Mouse (Mus musculus): Measurements from ENCODE around the gene Fam50a. TPM values are rescaled to one million over a fixed set of nuclear protein-coding genes. Genes with fewer than 3 reads are reported as not detected.

The Fam50a gene
- total RNA-seq (2014; rRNA removed), result 16.2 and 16.8 TPM in 2 replicates
- 49.6 and 64.3 TPM in 2 replicates for polyA plus RNA-seq (2015; fragmentation: Nextera tagmentation; extraction: Ambion mirVana)

DNA sequence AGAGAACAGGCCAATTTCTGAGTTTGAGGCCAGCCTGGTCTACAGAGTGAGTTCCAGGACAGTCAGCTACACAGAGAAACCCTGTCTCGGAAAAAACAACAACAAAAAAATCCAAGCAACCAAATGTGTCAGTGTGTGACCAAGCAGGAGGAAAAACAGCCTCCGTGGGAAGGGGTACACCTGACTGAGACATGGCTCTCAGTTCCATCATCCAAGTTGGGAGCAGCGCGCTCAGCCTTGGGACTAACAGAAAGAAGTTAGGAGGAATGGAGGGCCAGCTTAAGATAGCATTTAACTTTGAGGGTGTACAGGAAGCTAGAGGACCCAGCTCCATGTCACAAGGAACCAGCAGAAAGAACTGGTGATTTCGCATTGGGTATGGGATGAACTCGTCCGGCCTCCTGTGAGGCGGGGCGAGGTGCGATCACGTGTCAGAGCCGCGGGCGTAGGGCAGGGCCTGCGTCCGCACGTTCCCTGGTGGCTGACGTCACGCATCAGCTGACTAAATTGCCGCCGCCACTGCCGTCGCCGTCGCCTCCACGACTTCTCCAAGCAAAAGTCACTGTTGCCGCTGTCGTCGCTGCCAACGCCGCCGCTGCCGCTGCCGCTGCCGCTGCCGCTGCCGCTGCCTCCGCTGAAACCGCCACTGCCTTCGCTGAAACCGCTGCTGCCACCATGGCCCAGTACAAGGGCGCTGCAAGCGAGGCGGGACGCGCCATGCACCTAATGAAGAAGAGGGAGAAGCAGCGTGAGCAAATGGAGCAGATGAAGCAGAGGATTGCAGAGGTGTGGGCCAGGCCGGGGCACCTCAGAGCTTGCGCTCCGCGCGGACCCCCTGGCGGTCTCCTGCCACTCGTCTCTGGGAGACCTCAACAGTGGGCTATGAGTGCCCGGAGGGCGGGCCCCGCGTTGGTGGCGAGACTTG is at the start of gene Fam50a:
TSS of gene Fam50a (plus strand) at position 494 of the 925 bp plus-strand sequence.
- peak within 1 kb of the TSS; percentile 63 for H3K9ac ChIP-seq
- ATAC-seq, result peak; percentile 98

DNA sequence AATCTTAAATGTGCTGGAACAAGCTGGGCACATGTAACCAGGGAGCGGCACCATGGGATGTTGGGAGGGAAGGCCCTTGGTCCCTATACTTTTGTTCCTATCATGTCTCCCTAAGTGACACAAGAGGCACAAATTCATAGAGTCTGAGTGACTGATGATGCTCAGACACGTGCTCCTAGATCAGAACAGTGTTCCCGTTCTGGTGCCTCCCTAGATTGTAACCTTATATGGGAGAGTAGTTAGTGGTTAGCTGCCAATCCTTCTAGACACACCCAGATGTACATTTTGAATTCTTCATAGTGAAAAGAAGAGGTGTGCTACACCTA is 43.1 kb upstream of the Fam50a start:
- Histone ChIP-seq H3K4me2 (ENCODE audit: low read depth) (peak overlapping the region; percentile 46), H3K9ac (peak overlapping the region; percentile 58), H3K4me1 (ENCODE audit: insufficient read depth) (no peaks in the 10 kb centered on the region), H3K36me3 (ENCODE audit: insufficient read depth) (peaks cover 4% of the 10 kb centered on the region; the same call in 1 of the 2 replicates), H3K4me3 (ENCODE audit: low read depth, low read length) (peak overlapping the region; percentile 53), H3K27me3 (ENCODE audit: insufficient read depth, low read length) (no peaks in the 10 kb centered on the region), H3K27ac (ENCODE audit: low read depth, low read length) (peak overlapping the region; percentile 96), H3K9me3 (ENCODE audit: low read length) (no peaks in the 10 kb centered on the region)
- no peak for DNase-seq
- 28% methylated on average over 3 of the region's 3 CpGs for WGBS
- TF ChIP-seq CTCF (IDR thresholded peaks at IDR 0.05; ENCODE audit: low read depth), result no peak
- ATAC-seq, result peak; percentile 61

More for the DNA sequence above, at the start of gene Fam50a:
- TF ChIP-seq CTCF (IDR thresholded peaks at IDR 0.05; ENCODE audit: low read depth), result no peak; the same call in 1 of the 2 replicates
- Histone ChIP-seq H3K27me3 (ENCODE audit: insufficient read depth, low read length) (no peaks in the 10 kb centered on the region), H3K36me3 (ENCODE audit: insufficient read depth) (peaks cover 12% of the 10 kb centered on the region; the same call in 1 of the 2 replicates), H3K9me3 (ENCODE audit: low read length) (no peaks in the 10 kb centered on the region), H3K4me1 (ENCODE audit: insufficient read depth) (0 out of 2 replicates have a peak, but pooled peaks cover 2% of the 10 kb centered on the region), H3K4me2 (ENCODE audit: low read depth) (peak within 1 kb of the TSS; percentile 57), H3K27ac (ENCODE audit: low read depth, low read length) (peak within 1 kb of the TSS; percentile 89), H3K4me3 (ENCODE audit: low read depth, low read length) (peak within 1 kb of the TSS; percentile 47)
- DNase-seq, result peak; percentile 90
- 24% methylated on average over 59 of the region's 59 CpGs for WGBS

DNA sequence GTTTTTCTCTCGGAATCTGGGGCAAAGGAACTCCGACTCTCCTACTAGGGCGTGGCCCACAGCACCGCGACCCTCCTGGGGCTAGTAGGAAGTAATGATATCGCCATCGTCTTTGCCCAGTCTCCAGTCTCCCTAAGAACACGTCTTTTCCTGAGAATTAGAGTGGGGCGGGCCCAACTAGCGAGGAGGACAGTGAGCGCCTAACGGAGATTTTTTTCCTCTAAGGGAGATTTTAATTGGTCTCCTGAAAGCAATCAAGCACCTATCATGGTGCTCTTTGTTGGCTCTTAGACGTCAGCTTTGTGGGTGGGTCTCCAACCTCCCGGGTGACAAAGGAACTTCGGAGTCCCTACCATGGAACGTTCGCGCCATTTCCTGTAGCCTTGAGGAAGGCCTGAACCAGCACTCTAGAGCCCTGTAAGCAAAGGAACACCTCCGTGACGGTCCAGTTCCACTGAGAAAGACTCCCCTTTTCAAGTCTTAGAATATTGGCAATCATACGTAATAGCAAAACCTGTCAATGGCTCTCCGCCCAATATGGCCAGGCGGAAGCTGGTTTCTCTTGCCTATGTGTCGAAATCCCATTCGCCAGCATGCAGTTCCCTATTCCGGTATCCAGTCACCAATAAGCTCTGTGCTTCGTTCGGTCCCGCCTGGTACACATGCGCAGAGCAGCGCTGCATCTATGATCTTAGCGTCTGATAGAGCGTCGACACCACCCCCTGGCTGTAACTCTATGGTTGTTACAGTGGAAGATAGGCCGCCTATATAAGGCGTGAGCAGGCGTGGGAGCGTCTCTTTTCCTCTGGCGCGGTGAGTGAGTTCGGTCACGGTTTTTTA is 42.6 kb upstream of the Fam50a start, which contains the start of gene Rpl10:
TSS of gene Rpl10 (plus strand) at position 751 of the 840 bp plus-strand sequence.
- peaks cover 4% of the 10 kb centered on the region; the same call in 1 of the 2 replicates for H3K36me3 ChIP-seq (ENCODE audit: insufficient read depth)
- peak within 1 kb of the TSS; percentile 65 for H3K9ac ChIP-seq
- H3K27ac ChIP-seq (ENCODE audit: low read depth, low read length), result peak within 1 kb of the TSS; percentile 96
- H3K4me3 ChIP-seq (ENCODE audit: low read depth, low read length), result peak within 1 kb of the TSS; percentile 53
- H3K9me3 ChIP-seq (ENCODE audit: low read length), result no peaks in the 10 kb centered on the region
- peak; percentile 95 for DNase-seq
- peak; percentile 94 for ATAC-seq
- 29% methylated on average over 42 of the region's 42 CpGs for WGBS
- H3K27me3 ChIP-seq (ENCODE audit: insufficient read depth, low read length), result no peaks in the 10 kb centered on the region
- TF ChIP-seq CTCF (IDR thresholded peaks at IDR 0.05; ENCODE audit: low read depth), result peak; percentile 62
- H3K4me2 ChIP-seq (ENCODE audit: low read depth), result peak within 1 kb of the TSS; percentile 52
- no peaks in the 10 kb centered on the region for H3K4me1 ChIP-seq (ENCODE audit: insufficient read depth)

DNA sequence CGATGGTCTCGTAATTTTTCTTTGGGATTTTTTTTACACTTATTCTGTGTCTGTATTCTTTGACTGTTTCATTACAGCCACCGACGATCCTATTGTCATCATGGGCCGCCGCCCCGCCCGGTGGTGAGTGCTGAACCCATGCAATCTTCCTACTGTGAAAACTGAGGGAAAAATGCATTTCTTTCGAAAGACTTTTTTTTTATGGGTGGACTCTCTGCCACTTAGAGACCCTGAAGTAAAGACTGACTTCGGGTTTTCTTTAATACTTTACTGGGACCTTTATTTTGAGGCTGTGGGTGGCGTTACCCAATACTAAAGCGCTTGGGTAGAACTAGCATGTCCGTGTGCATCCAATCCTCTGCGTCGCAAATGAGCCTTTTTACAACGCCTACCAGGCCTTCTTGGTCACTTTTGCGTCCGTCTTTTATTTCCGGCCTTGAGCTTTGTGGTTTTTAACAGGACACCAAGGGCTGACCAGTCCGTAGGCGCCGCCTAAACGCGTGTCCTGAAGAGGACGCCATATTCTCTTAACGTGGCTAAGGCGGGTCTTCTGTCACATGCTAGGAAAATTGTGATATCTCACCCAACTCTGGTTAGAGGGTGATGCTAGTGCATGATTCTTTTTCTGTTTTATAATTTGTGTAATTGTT is 41.8 kb upstream of the Fam50a start:
- peak; percentile 39 for DNase-seq
- H3K9ac ChIP-seq, result peak overlapping the region; percentile 65
- H3K27me3 ChIP-seq (ENCODE audit: insufficient read depth, low read length), result no peaks in the 10 kb centered on the region
- H3K27ac ChIP-seq (ENCODE audit: low read depth, low read length), result peak overlapping the region; percentile 59
- no peaks in the 10 kb centered on the region for H3K4me1 ChIP-seq (ENCODE audit: insufficient read depth)
- no peak for ATAC-seq
- 21% methylated on average over 27 of the region's 27 CpGs for WGBS
- no peaks in the 10 kb centered on the region for H3K9me3 ChIP-seq (ENCODE audit: low read length)
- H3K36me3 ChIP-seq (ENCODE audit: insufficient read depth), result peaks cover 4% of the 10 kb centered on the region; the same call in 1 of the 2 replicates
- H3K4me3 ChIP-seq (ENCODE audit: low read depth, low read length), result peak overlapping the region; percentile 53
- TF ChIP-seq CTCF (IDR thresholded peaks at IDR 0.05; ENCODE audit: low read depth), result no peak
- peak overlapping the region; percentile 52 for H3K4me2 ChIP-seq (ENCODE audit: low read depth)

DNA sequence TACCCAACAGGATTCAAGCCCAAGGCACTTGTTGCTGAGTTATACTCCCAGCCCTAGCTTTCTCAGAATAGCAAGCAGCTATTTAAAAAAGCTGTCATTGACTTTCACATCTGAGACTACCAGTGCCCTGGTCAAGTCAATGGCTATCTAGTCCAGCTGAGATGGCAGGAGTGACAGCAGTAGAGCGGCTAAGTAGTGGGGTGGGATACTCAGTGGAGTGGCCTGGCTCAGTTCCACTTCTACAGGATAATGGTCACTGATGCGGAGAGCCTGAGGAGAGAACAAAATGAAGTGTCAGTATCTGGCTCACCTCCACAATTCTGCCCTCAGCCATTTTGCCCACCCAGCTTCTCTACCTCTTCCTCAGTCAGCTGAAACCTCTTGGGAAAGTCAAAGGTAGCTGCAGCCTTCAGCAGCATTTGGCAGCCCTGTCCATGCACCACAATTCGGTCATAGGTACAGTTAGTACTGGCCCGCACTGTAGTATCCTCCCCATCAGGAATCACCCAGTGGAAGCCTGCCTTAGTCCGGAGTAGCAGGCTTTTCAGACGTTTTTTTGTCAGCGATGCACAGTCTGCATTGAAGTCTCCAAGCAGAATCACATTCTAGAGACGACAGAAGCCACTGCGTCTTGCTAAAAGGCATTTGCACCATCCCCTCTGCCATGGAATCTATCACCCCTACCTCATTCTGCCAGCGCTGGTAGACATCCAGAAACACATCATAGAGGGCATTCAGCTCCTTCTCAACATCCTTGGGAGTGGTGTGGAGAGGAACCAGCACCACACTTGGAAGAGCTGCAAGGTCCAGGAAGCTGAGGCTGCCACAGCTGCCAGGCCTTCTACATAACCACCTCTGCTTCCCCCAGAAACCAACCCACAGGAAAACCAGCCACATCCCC is 39.2 kb upstream of the Fam50a start:
- no peak for ATAC-seq
- DNase-seq, result no peak
- 37% methylated on average over 10 of the region's 10 CpGs for WGBS

More for the DNA sequence above, 39.2 kb upstream of the Fam50a start:
- Histone ChIP-seq H3K4me2 (ENCODE audit: low read depth) (no peak overlapping the region), H3K36me3 (ENCODE audit: insufficient read depth) (peaks cover 4% of the 10 kb centered on the region; the same call in 1 of the 2 replicates), H3K27ac (ENCODE audit: low read depth, low read length) (no peak overlapping the region), H3K9ac (no peak overlapping the region), H3K4me3 (ENCODE audit: low read depth, low read length) (no peak overlapping the region), H3K9me3 (ENCODE audit: low read length) (no peaks in the 10 kb centered on the region), H3K4me1 (ENCODE audit: insufficient read depth) (no peaks in the 10 kb centered on the region), H3K27me3 (ENCODE audit: insufficient read depth, low read length) (no peaks in the 10 kb centered on the region)
- no peak for TF ChIP-seq CTCF (IDR thresholded peaks at IDR 0.05; ENCODE audit: low read depth)
